In the genomic region with DNA sequence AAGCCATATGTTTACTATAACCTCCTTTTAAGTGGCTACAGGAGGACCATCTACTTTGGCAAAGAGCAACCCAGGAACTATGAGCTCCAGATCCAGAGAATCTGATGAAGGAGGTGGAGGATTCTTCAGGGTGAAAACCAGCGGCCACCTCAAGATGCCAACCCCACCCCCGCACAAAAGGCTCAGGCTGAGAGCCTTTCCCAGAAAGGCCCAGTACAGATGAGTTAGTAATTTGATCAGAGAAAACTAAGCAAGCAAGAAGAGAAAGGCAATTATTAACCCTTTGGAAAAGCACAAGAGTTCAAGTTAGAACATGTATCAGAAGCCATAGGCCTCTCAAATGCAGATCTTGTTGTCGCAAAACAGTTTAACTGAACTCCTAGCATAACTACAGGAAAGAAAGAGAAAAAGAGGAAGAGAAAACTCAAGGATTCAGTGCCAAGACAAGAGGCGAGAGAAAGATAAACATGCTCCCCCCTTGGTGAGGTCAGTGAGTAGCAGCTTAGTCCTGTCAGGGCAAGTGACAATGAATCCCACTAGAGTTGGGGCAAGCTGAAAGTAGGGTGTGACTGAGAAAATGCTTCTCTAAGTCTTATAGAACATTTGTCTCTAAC, we compare ENCODE assay signal across 16 mouse cellular contexts. TPM values are rescaled to one million over a fixed set of nuclear protein-coding genes. Genes with fewer than 3 reads are reported as not detected.
DNase-seq lines count a peak whose midpoint lies in the region; ATAC-seq lines count a peak whose summit lies in the region.
"Had no signal": no experiment of that assay in that cellular context is flagged by ENCODE, and none has a peak within 500 bp of the region (broad histone marks: within the 10 kb centered on the region; RNA-seq: fewer than 3 reads in every experiment).

No protein-coding gene starts in this region.

- no peak overlapping the region for H3K27ac ChIP-seq in liver, embryonic 16.5 days (ENCODE audit: low read length)
- H3K27ac ChIP-seq in liver, embryonic 12.5 days: no peak overlapping the region
- no peak overlapping the region for H3K27ac ChIP-seq in hindbrain, embryonic 11.5 days (ENCODE audit: low read depth, low read length)
- H3K27ac ChIP-seq: hindbrain, embryonic 14.5 days; limb, embryonic 13.5 days had no signal

- ATAC-seq in liver, embryonic 16.5 days (ENCODE audit: low read depth): no peak
- ATAC-seq in liver, embryonic 12.5 days: no peak
- peak; percentile 77 for ATAC-seq in common myeloid progenitor, adult 5-6 weeks (replicated peaks; ENCODE audit: low read depth, poor library complexity, severe bottlenecking)
- ATAC-seq in megakaryocyte progenitor cell, adult 5-6 weeks (replicated peaks; ENCODE audit: poor library complexity): peak; percentile 51
- ATAC-seq in hindbrain, embryonic 11.5 days (ENCODE audit: low FRiP score): no peak

- 0 out of 2 replicates have a peak overlapping the region, but pooled peaks have one; percentile 1 for H3K4me2 ChIP-seq in liver, embryonic 16.5 days (ENCODE audit: low read depth, low read length)
- H3K4me2 ChIP-seq in liver, embryonic 12.5 days: no peak overlapping the region
- no peak overlapping the region for H3K4me2 ChIP-seq in hindbrain, embryonic 11.5 days (replicated peaks; ENCODE audit: low read depth, low read length)
- H3K4me2 ChIP-seq: heart, embryonic 11.5 days; hindbrain, embryonic 14.5 days; limb, embryonic 13.5 days had no signal

- no peak overlapping the region for H3K9ac ChIP-seq in liver, embryonic 16.5 days (ENCODE audit: low read depth, low read length)
- no peak overlapping the region for H3K9ac ChIP-seq in liver, embryonic 12.5 days
- no peak overlapping the region for H3K9ac ChIP-seq in hindbrain, embryonic 11.5 days (ENCODE audit: low read depth, low read length)
- H3K9ac ChIP-seq: hindbrain, embryonic 14.5 days; limb, embryonic 13.5 days had no signal

- peak; percentile 61 to 64 for DNase-seq in kidney, adult 8-10 months
- no peak for DNase-seq in adrenal gland, postnatal 36 days
- no peak for DNase-seq in MN1 (ENCODE audit: low spot score)
- DNase-seq in hindbrain, embryonic 11.5 days (ENCODE audit: low spot score): no peak
- DNase-seq: thymus, postnatal 25 days had no signal

- no peaks in the 10 kb centered on the region for H3K9me3 ChIP-seq in liver, embryonic 16.5 days (replicated peaks; ENCODE audit: control insufficient read depth, low read length)
- H3K9me3 ChIP-seq in liver, embryonic 12.5 days (replicated peaks): no peaks in the 10 kb centered on the region
- H3K9me3 ChIP-seq in hindbrain, embryonic 11.5 days (ENCODE audit: control insufficient read depth, low read length): no peaks in the 10 kb centered on the region
- H3K9me3 ChIP-seq: limb, embryonic 13.5 days had no signal

- 41% methylated on average over 4 of the region's 4 CpGs for WGBS in liver, embryonic 16.5 days (ENCODE audit: insufficient replicate concordance)
- WGBS in liver, embryonic 12.5 days (ENCODE audit: insufficient replicate concordance): 41% methylated on average over 4 of the region's 4 CpGs
- 64% methylated on average over 4 of the region's 4 CpGs for WGBS in hindbrain, embryonic 11.5 days

- peaks cover 7% of the 10 kb centered on the region for H3K27me3 ChIP-seq in liver, embryonic 16.5 days (ENCODE audit: control insufficient read depth, insufficient read depth, low read depth, low read length)
- peaks cover 11% of the 10 kb centered on the region for H3K27me3 ChIP-seq in liver, embryonic 12.5 days (replicated peaks)
- H3K27me3 ChIP-seq in hindbrain, embryonic 11.5 days (ENCODE audit: control insufficient read depth, insufficient read depth, low read length): peaks cover 7% of the 10 kb centered on the region

- no peak overlapping the region for H3K4me3 ChIP-seq in liver, embryonic 16.5 days (ENCODE audit: low read depth, low read length)
- H3K4me3 ChIP-seq in liver, embryonic 12.5 days: no peak overlapping the region
- no peak overlapping the region for H3K4me3 ChIP-seq in hindbrain, embryonic 11.5 days (ENCODE audit: low read depth, low read length)
- H3K4me3 ChIP-seq: limb, embryonic 13.5 days had no signal

- no peaks in the 10 kb centered on the region for H3K36me3 ChIP-seq in liver, embryonic 16.5 days (ENCODE audit: control insufficient read depth, insufficient read depth)
- H3K36me3 ChIP-seq in liver, embryonic 12.5 days: no peaks in the 10 kb centered on the region
- H3K36me3 ChIP-seq in hindbrain, embryonic 11.5 days (ENCODE audit: control insufficient read depth, insufficient read depth, low read length): no peaks in the 10 kb centered on the region
- H3K36me3 ChIP-seq: limb, embryonic 13.5 days had no signal

- H3K4me1 ChIP-seq in liver, embryonic 16.5 days (ENCODE audit: control insufficient read depth, low read depth, low read length): peaks cover 4% of the 10 kb centered on the region; the same call in 1 of the 2 replicates
- peaks cover 15% of the 10 kb centered on the region for H3K4me1 ChIP-seq in liver, embryonic 12.5 days
- no peaks in the 10 kb centered on the region for H3K4me1 ChIP-seq in hindbrain, embryonic 11.5 days (replicated peaks; ENCODE audit: control insufficient read depth, insufficient read depth, low read length)

RNA-seq across cellular contexts. Expression of a gene that starts 23.5 kb away (rescaled TPM):
- 0.29 and 0.33 TPM in 2 replicates for polyA plus RNA-seq in liver, embryonic 16.5 days (2015; fragmentation: Nextera tagmentation; extraction: Ambion mirVana)
- polyA plus RNA-seq in liver, embryonic 12.5 days (2016; fragmentation: Nextera tagmentation; extraction: Ambion mirVana): 0.07 and 0.15 TPM in 2 replicates
- not detected in 2 replicates for total RNA-seq in common myeloid progenitor, adult 5-6 weeks (2017)
- not detected in 2 replicates for total RNA-seq in megakaryocyte progenitor cell, adult 5-6 weeks (2015)
- not detected in 2 replicates for total RNA-seq in megakaryocyte progenitor cell, adult 5-6 weeks (2017)
- total RNA-seq in adrenal gland, postnatal 36 days (2021): under 1 TPM in 1 of 2 experiments, not detected in 1; 0.16 TPM
- 0.10 TPM in 1 of 2 replicates, not detected in the other for polyA plus RNA-seq in hindbrain, embryonic 11.5 days (2014; fragmentation: Nextera tagmentation; extraction: Ambion mirVana)
- total RNA-seq: gastrocnemius, adult 18-20 months had no signal
- polyA plus RNA-seq: C2C12; spleen, adult 2 months had no signal

RNA-seq across cellular contexts. Expression of a gene that starts 27.1 kb away (rescaled TPM):
- 11.4 and 13.4 TPM in 2 replicates for polyA plus RNA-seq in liver, embryonic 16.5 days (2015; fragmentation: Nextera tagmentation; extraction: Ambion mirVana)
- polyA plus RNA-seq in liver, embryonic 12.5 days (2016; fragmentation: Nextera tagmentation; extraction: Ambion mirVana): 19.6 and 20.3 TPM in 2 replicates
- total RNA-seq in common myeloid progenitor, adult 5-6 weeks (2017): 34.1 and 42.2 TPM in 2 replicates
- 16.9 and 24.7 TPM in 2 replicates for total RNA-seq in megakaryocyte progenitor cell, adult 5-6 weeks (2015)
- 28.3 and 33.7 TPM in 2 replicates for total RNA-seq in megakaryocyte progenitor cell, adult 5-6 weeks (2017)
- 10 to 100 TPM; 10.4 to 11.5 TPM for total RNA-seq in adrenal gland, postnatal 36 days (2021)
- 44.0 and 44.4 TPM in 2 replicates for polyA plus RNA-seq in hindbrain, embryonic 11.5 days (2014; fragmentation: Nextera tagmentation; extraction: Ambion mirVana)

RNA-seq across cellular contexts. Expression of a gene that starts 47.6 kb away (rescaled TPM):
- 0.06 and 0.09 TPM in 2 replicates for polyA plus RNA-seq in liver, embryonic 16.5 days (2015; fragmentation: Nextera tagmentation; extraction: Ambion mirVana)
- 0.06 and 0.19 TPM in 2 replicates for polyA plus RNA-seq in liver, embryonic 12.5 days (2016; fragmentation: Nextera tagmentation; extraction: Ambion mirVana)
- total RNA-seq in common myeloid progenitor, adult 5-6 weeks (2017): 0.05 TPM in 1 of 2 replicates, not detected in the other
- 0.22 and 0.27 TPM in 2 replicates for total RNA-seq in megakaryocyte progenitor cell, adult 5-6 weeks (2015)
- 0.25 TPM in 1 of 2 replicates, not detected in the other for total RNA-seq in megakaryocyte progenitor cell, adult 5-6 weeks (2017)
- under 1 TPM in 1 of 2 experiments, not detected in 1; 0.10 TPM for total RNA-seq in adrenal gland, postnatal 36 days (2021)
- 0.73 and 0.76 TPM in 2 replicates for polyA plus RNA-seq in hindbrain, embryonic 11.5 days (2014; fragmentation: Nextera tagmentation; extraction: Ambion mirVana)
- total RNA-seq: gastrocnemius, adult 18-20 months had no signal
- polyA plus RNA-seq: heart, embryonic 11.5 days had no signal

RNA-seq across cellular contexts. Expression of a gene that starts 56.8 kb away (rescaled TPM):
- polyA plus RNA-seq in liver, embryonic 16.5 days (2015; fragmentation: Nextera tagmentation; extraction: Ambion mirVana): 0.58 and 0.68 TPM in 2 replicates
- 0.77 and 0.99 TPM in 2 replicates for polyA plus RNA-seq in liver, embryonic 12.5 days (2016; fragmentation: Nextera tagmentation; extraction: Ambion mirVana)
- 6.1 and 9.8 TPM in 2 replicates for total RNA-seq in common myeloid progenitor, adult 5-6 weeks (2017)
- 0.76 and 4.5 TPM in 2 replicates for total RNA-seq in megakaryocyte progenitor cell, adult 5-6 weeks (2015)
- total RNA-seq in megakaryocyte progenitor cell, adult 5-6 weeks (2017): 1.9 and 2.0 TPM in 2 replicates
- under 1 TPM in 1 of 2 experiments, not detected in 1; 0.40 TPM for total RNA-seq in adrenal gland, postnatal 36 days (2021)
- polyA plus RNA-seq in hindbrain, embryonic 11.5 days (2014; fragmentation: Nextera tagmentation; extraction: Ambion mirVana): 0.74 and 2.4 TPM in 2 replicates
- total RNA-seq: gastrocnemius, adult 18-20 months; layer of hippocampus, postnatal 10 days had no signal

Comparison
In these comparisons a context has a peak if more than half of its experiments do, and no peak if none do; other contexts are left out.
1. ATAC-seq: peak in common myeloid progenitor, adult 5-6 weeks (single experiment) and megakaryocyte progenitor cell, adult 5-6 weeks (single experiment); none in liver, embryonic 16.5 days (single experiment), liver, embryonic 12.5 days (single experiment) and hindbrain, embryonic 11.5 days (single experiment).
2. DNase-seq: peak in kidney, adult 8-10 months (2 of 2); none in adrenal gland, postnatal 36 days (0 of 2), MN1 (single experiment) and hindbrain, embryonic 11.5 days (single experiment).